Mouse (Mus musculus) cerebellum, postnatal 4 days (tissue): ENCODE results near the gene Cfap65.

Experiments
- DNase-seq, 2 experiments: peaks; one replicate each; pipeline ENCODE4 v3.0.0; 2022; ENCODE audit warnings: low spot score in 2 of 2, mixed read lengths in 1 of 2

The Cfap65 gene

DNA sequence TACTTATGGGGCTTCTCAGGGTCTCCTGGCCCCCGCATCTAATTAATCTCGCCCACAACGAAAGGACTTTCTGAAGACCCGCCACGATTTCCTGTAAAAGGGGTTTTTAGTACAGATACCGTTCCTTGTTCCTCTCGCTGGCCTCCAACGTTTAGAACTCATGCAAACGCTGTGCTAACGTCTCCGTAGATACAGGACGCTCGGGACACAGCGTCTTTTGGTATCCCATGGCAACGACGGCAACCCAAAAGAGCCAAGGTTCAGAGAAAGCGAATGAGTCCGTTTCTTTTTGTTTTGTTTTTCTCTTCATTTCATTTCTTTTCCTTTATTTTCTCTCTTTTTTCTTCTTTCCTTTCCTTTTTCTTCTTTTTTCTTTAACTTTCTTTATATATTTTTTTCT is at the start of gene Cfap65:
TSS of gene Cfap65 (minus strand) at position 198 of the 400 bp plus-strand sequence.
- DNase-seq, result peak in 1 of 2 experiments; percentile 64

DNA sequence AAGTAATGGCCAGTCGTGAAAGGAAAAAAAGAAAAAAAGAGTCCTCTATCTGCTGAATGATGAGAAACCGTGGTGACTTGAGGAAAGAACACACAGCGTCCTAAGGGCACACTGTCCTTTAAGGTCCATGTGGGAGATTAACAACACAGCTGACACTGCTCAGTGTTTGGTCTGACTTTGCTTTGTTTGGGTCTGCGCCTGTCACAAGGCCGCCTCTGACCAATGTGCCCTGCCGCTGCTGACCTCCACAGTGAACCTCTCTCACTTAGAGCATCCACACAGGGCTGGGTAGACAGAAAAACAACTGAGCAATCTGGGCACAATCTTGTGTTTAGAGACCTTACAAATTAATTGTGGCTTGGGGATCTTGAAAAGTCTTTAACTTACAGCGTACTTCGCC is 41.6 kb upstream of the Cfap65 start:
- no peak for DNase-seq

DNA sequence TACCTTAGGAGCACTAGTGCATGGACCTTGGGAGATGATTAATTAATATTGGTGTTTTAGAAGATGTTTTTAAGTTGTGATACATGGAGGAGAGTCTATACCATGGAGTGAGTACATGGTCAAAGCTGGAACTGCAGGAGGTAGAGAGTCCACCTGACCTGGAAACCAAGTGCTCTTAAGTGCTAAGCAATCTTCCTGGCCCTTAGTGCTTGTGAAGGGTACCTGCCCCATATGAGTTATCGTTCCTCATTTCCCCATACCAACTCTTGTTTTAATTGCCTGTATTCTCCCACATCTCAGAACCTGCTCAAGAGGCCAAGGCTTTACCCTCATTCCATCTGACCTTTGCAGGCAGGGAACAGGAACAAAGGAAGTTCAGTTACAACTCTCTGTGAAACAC is 40.5 kb upstream of the Cfap65 start:
- no peak for DNase-seq

DNA sequence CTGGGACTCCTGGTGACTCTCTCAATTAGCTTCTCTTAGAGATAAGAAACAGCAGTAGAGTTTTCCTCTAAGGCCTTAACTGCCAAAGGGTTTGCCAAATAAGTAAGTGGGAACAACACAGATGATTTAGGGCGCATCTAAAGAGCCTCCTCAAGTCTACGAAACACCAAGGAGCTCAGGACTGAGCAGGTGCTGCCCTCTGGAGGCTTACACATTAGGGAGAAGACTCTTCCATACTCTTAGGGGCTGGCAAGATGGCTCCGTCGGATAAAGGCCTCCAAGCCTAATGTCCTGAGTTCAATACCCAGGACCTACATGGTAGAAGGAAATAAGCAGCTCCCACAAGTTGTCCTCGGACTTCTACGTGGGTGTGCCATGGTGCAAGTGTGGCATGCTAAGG is 38.2 kb upstream of the Cfap65 start:
- no peak for DNase-seq

DNA sequence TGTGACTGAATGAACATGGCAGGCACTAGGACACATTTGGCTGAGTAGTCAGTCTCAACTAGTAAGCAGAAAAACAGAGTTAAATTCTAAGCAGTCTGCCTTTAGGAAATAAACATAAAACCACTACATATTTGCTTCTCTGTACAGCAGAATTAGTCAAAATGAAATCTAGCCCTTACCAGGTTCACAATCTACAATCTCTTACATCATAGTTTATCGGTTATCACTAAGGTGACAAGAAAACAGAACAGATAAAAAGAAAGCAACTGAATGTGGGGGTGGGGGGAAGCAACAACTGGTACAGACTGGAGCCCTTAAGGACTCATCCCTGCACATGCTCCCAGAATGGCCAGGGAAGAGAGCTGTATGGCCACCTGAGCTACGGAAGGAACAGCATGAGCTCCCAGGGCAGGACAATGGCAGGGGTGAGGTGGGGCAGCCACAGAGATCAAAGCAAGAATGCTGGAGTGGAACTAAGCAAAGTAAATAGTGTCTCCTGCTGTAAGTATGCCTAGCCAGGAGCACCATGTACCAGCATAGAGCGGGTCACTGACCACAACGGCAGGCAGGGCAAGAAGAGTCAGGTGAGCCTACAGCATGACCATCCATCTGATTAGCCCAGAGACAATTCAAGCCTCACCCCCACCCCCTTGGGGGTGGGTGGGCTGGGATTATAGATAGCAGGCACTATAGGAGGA is 36.1 kb upstream of the Cfap65 start:
- no peak for DNase-seq

GRCm38 (mm10) chr1:74967962-74968580 is 32.7 kb upstream of the Cfap65 start:
- DNase-seq, result no peak

DNA sequence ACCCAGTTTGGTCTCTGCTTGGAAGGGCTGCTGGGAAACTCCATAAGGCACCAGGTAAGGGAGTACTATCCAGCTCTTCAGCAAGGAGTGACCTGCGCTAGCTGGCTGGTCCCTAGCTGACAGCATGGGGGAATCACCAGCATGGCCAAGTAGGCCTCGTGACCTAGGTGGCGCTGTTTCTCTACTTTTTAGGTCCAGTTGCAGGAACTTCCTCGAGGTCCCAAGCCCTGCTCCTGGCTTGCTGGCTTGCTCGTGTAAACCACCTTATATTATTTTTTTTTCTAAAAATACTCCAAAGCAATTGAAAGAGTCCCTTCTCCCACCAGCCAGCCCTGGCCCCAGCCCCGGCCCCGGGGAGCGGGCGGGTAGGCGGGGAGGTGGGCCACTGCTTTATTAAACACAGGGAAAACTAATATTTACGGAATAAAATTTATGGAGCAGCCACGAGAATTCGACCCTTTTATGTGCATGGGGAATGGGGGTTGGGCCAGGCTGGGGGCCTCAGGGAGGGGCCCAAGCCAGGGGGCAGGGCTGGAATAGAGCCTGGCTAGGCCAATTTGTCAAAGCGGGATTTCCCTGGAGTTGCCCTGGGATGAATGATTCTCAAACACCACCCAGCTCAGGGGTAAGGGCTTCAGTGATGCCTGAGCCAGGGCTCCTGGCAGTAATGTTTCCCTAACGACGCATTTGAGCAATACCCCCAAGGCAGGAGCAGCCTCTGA is 29.3 kb upstream of the Cfap65 start:
- peak; percentile 55 to 76 for DNase-seq

GRCm38 (mm10) chr1:74962853-74963227 is 27.4 kb upstream of the Cfap65 start:
- no peak for DNase-seq

DNA sequence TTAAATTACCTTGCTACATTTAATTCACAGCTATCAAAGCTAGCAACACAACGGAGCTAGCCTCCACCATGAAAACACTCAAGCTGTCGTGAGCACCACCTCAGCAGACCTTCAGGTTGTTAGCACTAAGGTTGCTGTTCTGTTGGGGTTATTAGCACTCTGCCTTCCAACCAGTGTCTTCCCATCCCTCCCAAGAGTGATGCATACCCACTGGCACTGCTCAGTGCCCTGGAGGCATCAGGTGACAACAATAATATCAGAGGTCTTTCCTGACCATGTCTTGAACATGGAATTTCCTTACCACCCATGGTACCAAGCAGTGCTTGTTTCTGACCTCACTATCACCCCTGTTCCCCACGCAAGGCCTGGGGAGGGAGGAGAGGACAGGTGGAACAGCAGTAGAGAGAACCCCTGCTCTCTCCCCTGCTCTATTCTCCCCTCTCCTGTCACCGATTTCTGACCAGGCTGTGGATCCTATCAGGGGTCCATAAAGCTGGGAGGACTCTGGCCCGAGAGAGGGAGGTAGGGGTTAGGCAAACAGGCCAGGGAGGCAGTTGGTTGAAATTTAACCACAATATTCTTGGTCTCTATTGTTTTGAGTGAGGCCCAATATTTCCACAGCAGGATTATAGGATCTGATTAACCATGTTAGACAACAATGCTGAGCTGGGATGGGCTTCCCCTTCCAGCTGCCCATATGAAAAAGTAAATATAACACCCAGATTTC is 26.9 kb upstream of the Cfap65 start:
- DNase-seq, result no peak

GRCm38 (mm10) chr1:74961722-74962121 is 26.3 kb upstream of the Cfap65 start:
- DNase-seq, result no peak

- no peak for DNase-seq
These were observed 24.7 kb upstream of the Cfap65 start for GRCm38 (mm10) chr1:74960059-74960458.

- DNase-seq, result no peak
These were observed 16.3 kb upstream of the Cfap65 start, which contains the start of gene Ihh for GRCm38 (mm10) chr1:74951556-74952210. TSS of gene Ihh (minus strand) at chr1:74951672.

DNA sequence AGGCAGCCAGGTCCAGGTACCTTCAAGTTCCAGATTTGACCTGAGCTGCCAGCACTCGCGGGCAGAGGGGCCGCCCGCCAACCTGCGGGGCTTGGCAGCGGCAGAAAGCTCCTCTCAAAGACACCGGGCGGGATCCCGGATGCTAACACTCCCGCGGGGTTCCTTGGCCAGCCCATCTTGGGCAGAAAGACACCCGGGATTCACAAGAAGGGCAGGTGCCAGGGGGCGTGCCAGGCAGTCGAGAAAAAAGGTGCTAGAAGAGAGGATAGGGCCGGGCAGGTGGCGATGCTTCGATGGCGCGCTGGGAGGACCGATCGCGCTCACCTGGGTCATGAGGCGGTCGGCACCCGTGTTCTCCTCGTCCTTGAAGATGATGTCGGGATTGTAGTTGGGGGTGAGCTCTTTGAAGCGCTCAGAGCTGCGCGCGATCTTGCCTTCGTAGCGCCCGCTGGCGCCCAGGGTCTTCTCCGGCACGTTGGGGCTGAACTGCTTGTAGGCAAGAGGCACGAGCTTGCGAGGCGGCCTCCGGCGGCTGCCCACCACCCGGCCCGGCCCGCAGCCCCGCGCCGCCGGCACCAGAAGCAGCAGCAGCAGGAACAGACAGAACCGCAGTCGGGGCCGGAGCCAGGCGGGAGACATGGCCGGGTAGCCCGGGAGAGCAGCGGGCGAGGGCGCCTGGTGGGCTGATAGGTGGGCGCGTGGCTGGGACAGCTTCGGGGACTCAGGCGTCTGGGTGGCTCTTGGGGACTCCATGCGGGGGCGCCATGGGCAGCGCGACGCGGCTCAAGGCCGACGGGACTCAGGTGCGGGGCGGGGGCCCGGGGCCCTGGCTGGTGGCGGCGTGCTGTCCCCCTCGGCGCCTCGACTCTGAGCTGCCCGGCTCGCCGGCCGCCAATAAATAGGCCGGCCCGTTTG is 15.4 kb upstream of the Cfap65 start:
- no peak for DNase-seq

DNA sequence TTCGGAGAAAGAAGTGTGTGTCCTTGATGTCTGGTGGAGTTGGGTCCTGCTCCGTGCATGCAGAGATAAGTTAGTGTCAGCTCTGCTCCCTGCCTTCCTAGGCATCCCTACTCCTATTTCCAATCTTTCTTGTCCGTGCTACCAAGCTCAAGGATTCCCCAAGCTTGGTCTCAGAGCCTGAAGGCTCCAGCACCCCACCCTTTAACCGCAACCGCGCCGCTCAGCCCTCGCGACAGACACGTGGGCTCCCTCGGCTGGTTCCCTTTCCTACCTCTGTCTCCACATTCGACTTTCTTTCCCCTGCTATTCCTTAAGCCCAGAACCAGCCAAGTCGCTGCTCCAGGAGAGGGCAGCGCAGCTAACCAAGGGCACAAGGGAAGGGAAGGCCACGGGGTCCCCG is 14.7 kb upstream of the Cfap65 start:
- DNase-seq, result no peak

DNA sequence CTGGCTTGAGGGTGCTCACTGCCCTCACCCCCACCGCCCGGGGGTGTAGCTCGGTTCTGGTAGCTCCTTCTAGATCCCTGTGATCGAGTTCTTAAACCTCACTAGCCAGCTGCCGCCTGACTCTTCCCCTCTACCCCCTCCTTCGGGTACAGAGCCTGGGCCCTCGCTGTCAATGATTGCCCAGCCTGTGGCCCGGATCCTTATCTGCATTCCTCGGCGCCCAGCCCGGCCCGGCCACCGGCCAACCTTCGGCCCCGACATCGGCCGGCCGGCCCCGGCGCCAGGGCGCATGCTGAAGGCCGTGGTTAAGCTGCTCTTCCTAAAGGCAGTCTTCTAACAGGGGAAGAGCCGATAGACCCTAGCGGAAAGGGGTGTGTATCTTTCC is 14.3 kb upstream of the Cfap65 start:
- no peak for DNase-seq

DNA sequence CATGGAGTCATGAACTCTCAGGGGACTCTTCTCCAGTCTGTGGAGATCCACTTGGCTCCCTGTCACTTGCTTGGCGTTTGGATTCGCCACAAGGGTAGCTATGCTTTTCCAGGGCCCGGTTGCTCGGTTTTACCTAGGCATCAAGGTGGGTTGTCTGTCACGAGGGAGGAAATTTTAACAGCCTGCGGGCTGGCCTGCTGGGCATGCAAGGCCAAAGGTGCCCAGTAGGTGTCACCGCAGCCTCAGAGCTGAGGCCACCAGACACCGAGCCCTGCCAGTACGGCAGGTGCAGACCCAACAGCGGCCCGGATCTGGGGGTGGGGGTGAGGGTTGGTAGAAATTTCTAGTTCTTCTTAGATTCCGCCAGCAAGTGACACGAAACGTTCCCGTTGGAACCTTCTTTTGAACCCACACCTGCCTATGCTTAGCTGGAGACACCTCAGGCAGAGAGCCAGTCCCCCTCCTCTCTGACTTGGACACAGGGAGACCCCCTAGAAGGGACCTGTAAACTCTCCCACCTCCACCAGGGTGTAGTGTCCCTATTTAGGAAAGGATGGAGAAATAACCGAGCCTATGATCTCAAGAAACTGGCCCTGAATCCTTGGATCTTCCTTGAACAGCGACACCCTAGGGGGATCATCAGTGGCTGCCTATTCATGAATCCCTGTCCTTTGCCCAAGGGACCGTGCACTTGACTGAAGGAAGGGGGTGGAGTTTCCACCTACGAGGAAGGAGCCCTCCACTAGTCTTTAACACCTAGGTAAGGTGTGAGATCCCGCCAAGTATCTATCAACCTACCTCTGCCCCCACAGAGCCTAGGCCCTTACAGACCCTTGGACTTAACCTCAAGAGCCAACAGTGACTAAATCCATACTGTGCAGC is 13.6 kb upstream of the Cfap65 start:
- DNase-seq, result peak in 1 of 2 experiments; percentile 66

DNA sequence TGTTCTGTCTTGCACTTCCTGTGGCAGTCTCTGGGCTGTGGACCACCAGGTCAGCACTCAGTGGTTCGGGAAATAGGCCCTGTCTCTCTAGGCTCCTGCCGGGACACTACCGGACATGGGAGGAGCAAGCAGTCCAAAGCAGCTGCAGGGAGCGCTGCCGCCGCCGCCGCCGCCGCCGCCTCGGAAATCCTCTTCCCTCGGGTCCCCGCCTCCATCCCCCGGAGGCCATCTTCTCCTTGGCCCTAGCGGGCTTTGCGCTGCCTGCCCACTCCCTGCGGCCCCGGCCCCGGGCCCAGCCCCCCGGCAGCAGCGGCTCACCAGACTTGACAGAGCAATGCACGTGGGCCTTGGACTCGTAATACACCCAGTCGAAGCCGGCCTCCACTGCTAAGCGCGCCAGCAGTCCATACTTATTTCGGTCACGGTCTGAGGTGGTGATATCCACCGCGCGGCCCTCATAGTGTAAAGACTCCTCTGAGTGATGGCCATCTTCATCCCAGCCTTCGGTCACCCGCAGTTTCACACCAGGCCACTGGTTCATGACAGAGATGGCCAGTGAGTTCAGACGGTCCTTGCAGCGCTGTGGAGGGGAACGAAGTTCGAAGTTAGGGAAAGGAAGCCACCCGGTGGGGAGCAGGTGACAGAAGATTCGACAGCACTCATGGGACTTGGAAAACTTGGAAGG is 12.7 kb upstream of the Cfap65 start:
- no peak for DNase-seq

GRCm38 (mm10) chr1:74941651-74942360 is 6.4 kb upstream of the Cfap65 start:
- DNase-seq, result no peak
